Mouse (Mus musculus) liver, adult 2 months (tissue): ENCODE measurements around the gene Dppa4.

Experiments
- CTCF ChIP-seq: fragments of 200-500 bp; IDR thresholded peaks from 2 replicates; pipeline ENCODE4 v1.5.1; 2011; ENCODE audit warnings: low read depth, low read length, control low read depth
- POLR2A ChIP-seq: fragments of 200-500 bp; IDR thresholded peaks from 2 replicates; pipeline ENCODE4 v1.6.1; 2011; ENCODE audit warnings: low read length, control low read depth; ENCODE audit not compliant: insufficient read depth; ENCODE audit errors: extremely low read depth

GRCm38 (mm10) chr16:48297384-48298136, 14.0 kb downstream of the Dppa4 start:
- TF ChIP-seq CTCF (no peak), POLR2A (no peak)
